Mouse (Mus musculus) heart, adult 9 months (tissue): ENCODE measurements at regions not wholly inside any gene's neighbourhood (a gene's known extent, or its start where the extent isn't known, plus 50 kb on each side); places are given as distances from the start of the nearest gene placed in this dataset.
A peak's percentile ranks its signal among the peaks of the same experiment; 100 is the strongest.

Source experiments
- DNase-seq, 2 experiments: peaks; one replicate each; pipeline ENCODE4 v3.0.0; 2022; ENCODE audit warnings: low spot score in 2 of 2

GRCm38 (mm10) chr12:29192391-29192790 is 335.8 kb upstream of the Myt1l start:
- no peak for DNase-seq

GRCm38 (mm10) chr12:29211946-29212345 is 316.2 kb upstream of the Myt1l start:
- no peak for DNase-seq

GRCm38 (mm10) chr12:29213625-29214024 is 314.6 kb upstream of the Myt1l start:
- peak in 1 of 2 experiments; percentile 1 for DNase-seq

GRCm38 (mm10) chr12:29222099-29222498 is 306.1 kb upstream of the Myt1l start:
- no peak for DNase-seq

GRCm38 (mm10) chr12:29226001-29226400 is 302.2 kb upstream of the Myt1l start:
- no peak for DNase-seq

- DNase-seq = no peak
Observed at GRCm38 (mm10) chr12:29232492-29233447, 295.4 kb upstream of the Myt1l start.

- DNase-seq = no peak
Observed at GRCm38 (mm10) chr12:29236496-29236895, 291.7 kb upstream of the Myt1l start.

GRCm38 (mm10) chr12:29237516-29237915 is 290.7 kb upstream of the Myt1l start:
- no peak for DNase-seq

- no peak for DNase-seq
Observed at GRCm38 (mm10) chr12:29239482-29239881, 288.7 kb upstream of the Myt1l start.

- no peak for DNase-seq
Observed at GRCm38 (mm10) chr12:29239975-29240374, 288.2 kb upstream of the Myt1l start.

- DNase-seq = no peak
Observed at GRCm38 (mm10) chr12:29243087-29243486, 285.1 kb upstream of the Myt1l start.

- no peak for DNase-seq
Observed at GRCm38 (mm10) chr12:29246041-29246440, 282.1 kb upstream of the Myt1l start.

- no peak for DNase-seq
Observed at GRCm38 (mm10) chr12:29247356-29247755, 280.8 kb upstream of the Myt1l start.

- no peak for DNase-seq
Observed at GRCm38 (mm10) chr12:29248459-29248858, 279.7 kb upstream of the Myt1l start.

GRCm38 (mm10) chr12:29256103-29256502 is 272.1 kb upstream of the Myt1l start:
- DNase-seq = no peak

- no peak for DNase-seq
Observed at GRCm38 (mm10) chr12:29257011-29257734, 271.0 kb upstream of the Myt1l start.

GRCm38 (mm10) chr12:29257735-29258547 is 270.2 kb upstream of the Myt1l start:
- DNase-seq = no peak

GRCm38 (mm10) chr12:29258548-29258874 is 269.7 kb upstream of the Myt1l start:
- DNase-seq = no peak

GRCm38 (mm10) chr12:29258966-29259365 is 269.2 kb upstream of the Myt1l start:
- no peak for DNase-seq

GRCm38 (mm10) chr12:29274166-29274565 is 254.0 kb upstream of the Myt1l start:
- no peak for DNase-seq

GRCm38 (mm10) chr12:29275676-29276075 is 252.5 kb upstream of the Myt1l start:
- no peak for DNase-seq

GRCm38 (mm10) chr12:29279631-29280080 is 248.5 kb upstream of the Myt1l start:
- DNase-seq = no peak
